9 mouse cellular contexts compared by ENCODE assay signal in the genomic region with DNA sequence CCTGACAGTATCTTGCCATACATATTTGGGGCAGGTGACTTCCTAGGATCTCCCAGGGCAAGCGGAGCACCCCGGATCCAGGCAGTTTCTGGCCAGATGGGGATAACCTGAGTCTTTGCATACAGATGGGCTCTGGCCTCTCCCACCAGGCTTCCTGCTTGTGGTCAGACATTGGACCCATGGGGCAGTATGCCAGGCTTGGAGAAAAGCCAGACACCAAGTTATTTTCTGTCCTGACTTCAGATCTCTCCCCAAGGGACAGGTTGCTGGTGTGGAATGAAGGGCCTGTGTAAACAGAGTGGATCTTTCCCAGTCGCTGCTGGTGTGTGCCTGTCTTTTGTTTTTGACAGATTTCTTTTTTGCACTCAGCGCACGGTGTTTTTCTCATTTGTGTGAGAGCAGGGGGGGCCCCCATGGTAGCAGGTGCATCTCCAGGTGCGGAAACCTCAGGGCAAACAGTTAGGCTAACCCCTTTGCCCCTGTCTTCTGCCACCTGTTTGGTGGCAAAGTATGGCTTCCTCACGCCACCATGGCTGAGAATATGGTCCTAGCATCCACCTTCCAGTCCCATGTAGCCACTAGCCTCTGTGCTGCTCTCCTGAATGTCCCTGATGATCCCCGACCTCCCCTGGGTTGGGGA. TPM values are rescaled to one million over a fixed set of nuclear protein-coding genes. Genes with fewer than 3 reads are reported as not detected.
DNase-seq lines count a peak whose midpoint lies in the region; ATAC-seq and TF ChIP-seq lines count a peak whose summit lies in the region.
"Had no signal": no experiment of that assay in that cellular context is flagged by ENCODE, and none has a peak within 500 bp of the region (broad histone marks: within the 10 kb centered on the region; RNA-seq: fewer than 3 reads in every experiment).

No protein-coding gene starts in this region.

- no peak overlapping the region for H3K4me3 ChIP-seq in liver, adult 2 months (ENCODE audit: insufficient read depth, low read depth, low read length)
- H3K4me3 ChIP-seq in gastrocnemius, adult 2 months: peak overlapping the region; percentile 39
- no peak overlapping the region for H3K4me3 ChIP-seq in intestine, embryonic 16.5 days (ENCODE audit: low read length)
- H3K4me3 ChIP-seq in midbrain, embryonic 13.5 days (replicated peaks): no peak overlapping the region
- H3K4me3 ChIP-seq: hindbrain, embryonic 15.5 days had no signal

- peak overlapping the region; percentile 29 for H3K9ac ChIP-seq in liver, adult 2 months (ENCODE audit: low read depth, low read length)
- H3K9ac ChIP-seq in intestine, embryonic 16.5 days (ENCODE audit: low read depth, low read length): 0 out of 2 replicates have a peak overlapping the region, but pooled peaks have one; percentile 53
- peak overlapping the region; percentile 41; the same call in 1 of the 2 replicates for H3K9ac ChIP-seq in midbrain, embryonic 13.5 days (replicated peaks)
- H3K9ac ChIP-seq: hindbrain, embryonic 15.5 days had no signal

- peak overlapping the region; percentile 96 for H3K27ac ChIP-seq in liver, adult 2 months (replicated peaks; ENCODE audit: insufficient read depth, low read depth, low read length)
- peak overlapping the region; percentile 91 for H3K27ac ChIP-seq in gastrocnemius, adult 2 months
- peak overlapping the region; percentile 89 for H3K27ac ChIP-seq in intestine, embryonic 16.5 days (ENCODE audit: low read length)
- peak overlapping the region; percentile 69 for H3K27ac ChIP-seq in midbrain, embryonic 13.5 days
- H3K27ac ChIP-seq: hindbrain, embryonic 15.5 days had no signal

- peaks cover 66% of the 10 kb centered on the region for H3K79me2 ChIP-seq in liver, adult 2 months (ENCODE audit: control insufficient read depth, insufficient read depth, low read length)

- no peaks in the 10 kb centered on the region for H3K36me3 ChIP-seq in liver, adult 2 months (ENCODE audit: control insufficient read depth, insufficient read depth, low read length)
- H3K36me3 ChIP-seq in intestine, embryonic 16.5 days (ENCODE audit: control insufficient read depth, insufficient read depth, low read length): no peaks in the 10 kb centered on the region
- H3K36me3 ChIP-seq in midbrain, embryonic 13.5 days: no peaks in the 10 kb centered on the region
- H3K36me3 ChIP-seq: hindbrain, embryonic 15.5 days had no signal

- no peak for ATAC-seq in intestine, embryonic 16.5 days
- no peak for ATAC-seq in midbrain, embryonic 13.5 days
- no peak for ATAC-seq in inflammation-experienced regulatory T-cells, adult 6 months

- DNase-seq in liver, adult 2 months (ENCODE audit: extremely low read depth, low read depth, low spot score): peak; percentile 95
- no peak for DNase-seq in liver
- peak; percentile 89 for DNase-seq in gastrocnemius, adult 2 months
- DNase-seq in urinary bladder, postnatal 25 days (ENCODE audit: low spot score): no peak
- no peak for DNase-seq in natural killer cell, adult 2 months (ENCODE audit: low spot score in 2 of 2)

- intact Hi-C loops in gastrocnemius, adult 2 months (cut with DNase I): no loop called here

- no peaks in the 10 kb centered on the region for H3K9me3 ChIP-seq in intestine, embryonic 16.5 days (ENCODE audit: control insufficient read depth, low read length)
- no peaks in the 10 kb centered on the region for H3K9me3 ChIP-seq in midbrain, embryonic 13.5 days
- H3K9me3 ChIP-seq: hindbrain, embryonic 15.5 days had no signal

- whole genome bisulfite sequencing in liver, adult 2 months: 24% methylated on average over 8 of the region's 8 CpGs
- WGBS in intestine, embryonic 16.5 days: 42% methylated on average over 8 of the region's 8 CpGs
- WGBS in midbrain, embryonic 13.5 days: 60% methylated on average over 8 of the region's 8 CpGs

- TF ChIP-seq POLR2A in liver, adult 2 months (IDR thresholded peaks at IDR 0.05; ENCODE audit: extremely low read depth, insufficient read depth, low read length): no peak

- H3K4me1 ChIP-seq in liver, adult 2 months (ENCODE audit: control insufficient read depth, insufficient read depth, low read length): peaks cover 58% of the 10 kb centered on the region
- peaks cover 90% of the 10 kb centered on the region for H3K4me1 ChIP-seq in intestine, embryonic 16.5 days (ENCODE audit: control insufficient read depth, insufficient read depth, low read length)
- peaks cover 95% of the 10 kb centered on the region for H3K4me1 ChIP-seq in midbrain, embryonic 13.5 days (replicated peaks)

- no peak for TF ChIP-seq CTCF in liver, adult 2 months (IDR thresholded peaks at IDR 0.05; ENCODE audit: low read depth, low read length)
- TF ChIP-seq CTCF in gastrocnemius, adult 2 months (IDR thresholded peaks at IDR 0.05): no peak

- peak overlapping the region; percentile 6; the same call in 1 of the 2 replicates for H3K4me2 ChIP-seq in intestine, embryonic 16.5 days (ENCODE audit: low read depth, low read length)
- H3K4me2 ChIP-seq in midbrain, embryonic 13.5 days (replicated peaks): peak overlapping the region; percentile 25
- H3K4me2 ChIP-seq: hindbrain, embryonic 15.5 days had no signal

- H3K27me3 ChIP-seq in liver, adult 2 months (ENCODE audit: control insufficient read depth, insufficient read depth, low read length): no peaks in the 10 kb centered on the region
- no peaks in the 10 kb centered on the region for H3K27me3 ChIP-seq in intestine, embryonic 16.5 days (replicated peaks; ENCODE audit: control insufficient read depth, insufficient read depth, low read length)
- no peaks in the 10 kb centered on the region for H3K27me3 ChIP-seq in midbrain, embryonic 13.5 days
- H3K27me3 ChIP-seq: hindbrain, embryonic 15.5 days had no signal

RNA-seq across cellular contexts. Expression of gene Gins2, which starts 45.6 kb away (rescaled TPM):
- 0.37 and 2.3 TPM in 2 replicates for total RNA-seq in liver, adult 2 months (2014; rRNA removed)
- 1.9 TPM in 2 replicates for polyA plus RNA-seq in liver, adult 2 months (2012; rRNA removed)
- under 1 TPM; 0.36 to 0.67 TPM for total RNA-seq in gastrocnemius, adult 2 months (2021)
- 75.1 and 87.5 TPM in 2 replicates for polyA plus RNA-seq in intestine, embryonic 16.5 days (2015; fragmentation: Nextera tagmentation; extraction: Ambion mirVana)
- polyA plus RNA-seq in midbrain, embryonic 13.5 days (2015; fragmentation: Nextera tagmentation; extraction: Ambion mirVana): 36.7 and 37.9 TPM in 2 replicates
- polyA plus RNA-seq in inflammation-experienced regulatory T-cells, adult 6 months (2017; shearing (Covaris generic)): 10 to 100 TPM in 2 of 3 experiments, 1 to 10 TPM in 1; 9.6 to 54.3 (median 13.6) TPM

Comparison
In these comparisons a context has a peak if more than half of its experiments do, and no peak if none do; other contexts are left out.
1. DNase-seq: peak in liver, adult 2 months (single experiment) and gastrocnemius, adult 2 months (single experiment); none in liver (single experiment), urinary bladder, postnatal 25 days (single experiment) and natural killer cell, adult 2 months (0 of 2).
2. Peak in every context shown above with its lines, with median percentiles within 50 percentile points of each other: H3K27ac ChIP-seq and H3K9ac ChIP-seq.